Mouse (Mus musculus): Measurements from ENCODE around the gene Ywhaq.
A peak's percentile ranks its signal among the peaks of the same experiment; 100 is the strongest.

Ywhaq gene

GRCm38 (mm10) chr12:21417100-21418070 lies at the start of gene Ywhaq:
Ywhaq (minus strand) TSS chr12:21417637.
- peak; percentile 95 for DNase-seq (ENCODE audit: low read depth, low spot score)

DNA sequence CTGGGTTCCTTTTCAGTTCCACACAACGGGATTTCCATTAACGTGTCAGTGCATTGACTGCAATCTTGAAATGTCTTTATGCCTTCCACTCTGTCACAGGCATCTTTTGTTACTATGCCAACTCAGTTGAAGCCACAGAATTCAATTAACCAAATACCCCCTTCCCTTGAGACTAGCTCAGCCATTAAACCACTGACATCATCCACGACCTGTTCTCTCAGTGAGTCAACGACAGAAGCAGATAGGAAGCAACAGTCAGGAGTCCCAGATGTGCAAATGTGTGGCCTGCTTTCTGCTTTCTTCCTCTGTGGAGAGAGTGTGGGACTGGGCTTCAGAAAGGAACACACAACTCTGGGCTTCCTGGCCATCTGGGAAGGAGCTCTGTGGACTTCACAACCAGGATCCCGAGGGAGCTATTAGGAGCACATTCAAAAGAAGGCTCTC lies 46.0 kb upstream of the Ywhaq start:
- DNase-seq (ENCODE audit: low read depth, low spot score) = no peak

GRCm38 (mm10) chr12:21462658-21463057 lies 45.2 kb upstream of the Ywhaq start:
- peak; percentile 26 for DNase-seq (ENCODE audit: low read depth, low spot score)

- DNase-seq (ENCODE audit: low read depth, low spot score) = peak; percentile 25
These were observed 42.2 kb upstream of the Ywhaq start for GRCm38 (mm10) chr12:21459681-21460080.

DNA sequence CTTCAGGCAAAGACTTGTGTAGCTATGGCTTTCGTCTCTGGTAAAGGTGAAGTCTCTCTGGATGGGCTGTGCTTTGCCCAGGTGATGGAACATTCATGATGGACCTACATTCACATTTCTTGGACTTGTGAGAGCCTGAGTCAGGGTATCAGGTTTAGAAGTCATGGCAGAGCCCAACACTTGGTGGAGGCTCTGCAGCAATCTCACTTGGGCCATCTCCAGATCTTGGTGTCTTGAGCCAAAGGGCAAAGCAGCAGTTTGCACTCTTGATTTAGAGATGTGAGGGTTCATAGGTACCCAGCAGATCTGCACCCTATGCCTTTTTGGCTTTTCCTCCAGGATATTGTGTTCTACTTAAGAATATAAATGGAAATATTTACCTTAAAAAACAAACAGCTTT lies 38.6 kb upstream of the Ywhaq start:
- DNase-seq (ENCODE audit: low read depth, low spot score) = no peak

GRCm38 (mm10) chr12:21451752-21452151 lies 34.3 kb upstream of the Ywhaq start:
- peak; percentile 20 for DNase-seq (ENCODE audit: low read depth, low spot score)

DNA sequence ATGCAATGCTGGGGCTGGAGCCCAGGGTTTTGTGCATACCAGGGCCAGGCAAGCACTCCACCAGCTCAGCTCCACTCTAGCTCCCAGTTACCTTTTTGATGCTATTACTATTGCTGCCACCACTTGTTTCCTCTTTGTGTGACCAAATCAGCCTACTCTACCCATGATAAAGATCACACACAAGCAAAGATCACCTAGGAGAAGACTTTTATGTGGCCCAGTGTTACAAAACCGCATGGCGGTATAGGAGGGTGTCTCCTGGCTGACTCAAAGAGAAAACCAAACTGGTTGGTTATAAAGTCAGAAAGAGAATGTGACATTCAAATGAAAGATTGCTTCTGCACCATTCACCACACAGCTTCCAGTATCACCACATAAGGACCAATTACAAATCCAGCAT lies 33.9 kb upstream of the Ywhaq start:
- DNase-seq (ENCODE audit: low read depth, low spot score) = peak; percentile 75

GRCm38 (mm10) chr12:21443783-21444182 lies 26.3 kb upstream of the Ywhaq start:
- no peak for DNase-seq (ENCODE audit: low read depth, low spot score)

- DNase-seq (ENCODE audit: low read depth, low spot score) = peak; percentile 24
These were observed 24.4 kb upstream of the Ywhaq start for GRCm38 (mm10) chr12:21441870-21442269.

DNA sequence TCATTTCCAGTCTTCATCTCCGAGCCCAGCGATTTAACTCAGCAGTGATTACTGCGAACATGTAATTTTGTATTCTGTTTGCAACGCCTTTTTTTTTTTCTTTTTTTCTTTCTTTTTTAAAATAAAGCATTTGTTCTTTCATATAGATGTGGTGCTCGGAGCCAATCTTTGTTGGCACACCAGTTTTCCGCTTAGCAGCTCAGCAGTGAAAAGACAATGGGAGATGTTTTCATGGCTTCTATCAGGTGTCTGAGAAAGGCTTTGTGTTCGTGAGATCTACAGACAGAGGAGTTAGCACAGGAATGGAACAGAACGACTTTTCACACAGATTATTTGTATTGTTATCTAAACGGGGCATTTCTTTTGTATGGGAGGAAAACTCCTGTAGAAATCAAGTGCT lies 22.0 kb upstream of the Ywhaq start:
- no peak for DNase-seq (ENCODE audit: low read depth, low spot score)

DNA sequence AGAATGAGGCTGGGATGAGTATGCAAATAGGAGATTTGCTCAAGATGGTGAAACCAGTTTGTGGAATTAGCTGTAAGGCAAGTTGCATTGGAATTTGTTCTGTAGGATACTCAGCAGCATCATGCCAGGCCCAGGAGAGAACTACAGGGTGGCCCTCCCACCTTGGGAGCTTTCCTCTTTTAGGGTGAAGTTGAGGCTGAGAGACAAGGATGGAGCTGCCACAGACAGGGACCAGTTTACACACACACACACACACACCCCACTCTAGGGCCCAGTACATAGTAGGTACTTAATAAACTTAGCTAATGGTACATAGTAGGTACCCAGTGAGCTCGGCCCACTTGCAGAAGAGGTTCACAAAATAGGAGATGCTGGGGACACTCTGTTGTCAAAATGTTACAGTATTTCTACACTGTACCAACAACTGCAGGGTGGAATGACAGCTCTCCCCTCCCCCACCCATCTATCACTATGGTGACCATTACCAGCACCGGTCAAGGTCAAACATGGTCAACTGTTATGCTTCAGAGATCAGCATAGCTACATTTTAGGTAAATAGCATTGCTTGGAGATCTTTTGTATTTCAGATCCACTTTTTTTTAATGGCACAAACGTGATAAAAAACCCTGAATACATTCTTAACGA lies 21.4 kb upstream of the Ywhaq start:
- no peak for DNase-seq (ENCODE audit: low read depth, low spot score)

DNA sequence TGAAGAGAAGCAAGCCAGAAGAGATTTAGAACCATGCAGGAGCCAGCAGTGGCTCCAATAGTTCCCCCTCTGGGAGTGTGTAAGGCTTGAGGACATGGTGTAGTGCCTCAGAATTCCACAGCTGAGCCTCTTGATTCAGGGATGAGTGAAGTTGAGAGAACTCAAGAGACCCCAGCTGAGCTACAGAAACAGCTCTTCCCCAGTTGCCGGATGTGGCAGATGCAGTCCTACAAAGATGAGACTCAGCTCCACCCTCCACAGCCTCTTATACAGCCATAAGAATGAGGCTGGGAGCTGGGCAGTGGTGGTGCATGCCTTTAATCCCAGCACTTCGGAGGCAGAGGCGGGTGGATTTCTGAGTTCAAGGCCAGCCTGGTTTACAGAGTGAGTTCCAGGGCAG lies 20.9 kb upstream of the Ywhaq start:
- no peak for DNase-seq (ENCODE audit: low read depth, low spot score)

GRCm38 (mm10) chr12:21431950-21432349 lies 14.5 kb upstream of the Ywhaq start:
- DNase-seq (ENCODE audit: low read depth, low spot score) = no peak

GRCm38 (mm10) chr12:21431039-21431438 lies 13.6 kb upstream of the Ywhaq start:
- no peak for DNase-seq (ENCODE audit: low read depth, low spot score)

DNA sequence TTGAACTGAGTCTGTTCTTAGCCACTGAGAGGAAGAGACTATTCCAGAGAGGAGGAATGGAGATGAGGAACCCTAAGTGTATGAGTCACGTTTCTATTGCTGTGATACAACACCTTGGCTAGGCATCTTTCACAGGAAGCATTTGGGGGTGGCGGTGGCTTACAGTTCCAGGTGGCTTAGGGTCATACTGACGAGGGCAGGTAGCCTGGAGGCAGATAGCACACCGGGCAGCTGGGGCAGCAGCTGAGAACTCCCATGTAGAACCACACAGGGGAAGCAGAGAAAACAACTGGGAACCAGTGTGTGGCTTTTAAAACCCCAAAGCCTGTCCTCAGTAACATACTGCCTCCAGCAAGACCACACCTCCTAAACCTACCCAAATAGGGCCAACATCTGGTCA lies 12.7 kb upstream of the Ywhaq start:
- DNase-seq (ENCODE audit: low read depth, low spot score) = no peak

- DNase-seq (ENCODE audit: low read depth, low spot score) = no peak
These were observed 11.6 kb upstream of the Ywhaq start for GRCm38 (mm10) chr12:21429021-21429420.

DNA sequence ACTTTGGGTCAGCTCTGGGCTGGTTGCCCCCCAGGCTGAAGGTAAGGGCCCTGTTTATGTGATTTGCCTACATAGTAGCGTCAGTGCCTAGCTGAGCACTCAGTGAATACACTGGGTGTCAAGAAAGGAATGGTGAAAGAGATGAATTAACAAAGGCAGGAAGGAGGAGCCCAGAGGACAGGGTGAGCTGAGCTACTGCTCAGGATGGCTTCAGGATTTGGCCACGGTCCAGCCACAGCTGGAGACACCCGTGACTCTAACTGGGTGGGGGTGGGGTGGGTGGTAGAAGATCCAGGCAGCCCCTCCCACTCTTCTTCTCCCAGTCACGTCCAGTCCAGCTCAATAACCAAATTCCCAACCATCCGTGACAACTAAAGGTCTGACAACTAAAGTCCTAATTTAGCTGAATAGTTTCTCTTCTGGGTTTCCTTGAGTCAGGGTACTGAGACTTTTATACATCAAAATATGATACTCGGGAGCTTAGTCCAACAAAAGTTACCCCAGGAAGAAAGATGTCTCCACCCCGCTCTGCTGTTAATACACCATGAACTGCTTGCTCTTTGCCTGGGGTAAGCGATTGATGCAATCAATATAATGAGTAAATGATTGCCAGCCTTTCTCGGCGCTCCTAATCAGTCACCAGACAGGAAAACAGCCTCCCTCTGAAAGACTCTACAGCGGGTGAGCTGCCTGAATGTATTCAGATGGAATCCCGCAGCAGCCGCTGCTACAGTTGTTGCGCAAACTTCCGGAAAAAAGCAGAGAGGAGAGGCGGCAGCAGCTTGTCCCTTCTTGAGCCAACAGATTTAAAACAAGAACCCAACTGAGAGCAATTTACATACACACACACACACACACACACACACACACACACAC lies 8.9 kb upstream of the Ywhaq start:
- peak; percentile 29 for DNase-seq (ENCODE audit: low read depth, low spot score)

DNA sequence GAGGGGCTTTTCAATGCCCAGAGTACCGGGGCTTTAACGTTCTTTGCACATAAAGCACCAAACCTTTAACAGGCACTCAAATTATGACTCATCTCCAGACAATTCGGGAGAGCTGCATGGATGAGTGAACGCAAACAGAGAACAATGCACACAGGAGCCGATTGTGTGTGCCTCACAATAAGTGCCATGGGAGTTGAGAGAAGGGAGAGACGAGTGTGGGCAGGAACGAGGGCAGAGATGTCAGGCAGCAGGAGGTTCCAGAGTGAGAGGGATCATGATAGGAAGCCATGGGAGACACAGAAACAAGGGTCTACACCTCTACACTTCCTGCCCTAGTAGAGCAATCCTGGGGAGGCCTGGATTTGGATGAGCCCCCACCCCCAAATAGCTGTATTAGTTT lies 7.2 kb upstream of the Ywhaq start:
- DNase-seq (ENCODE audit: low read depth, low spot score) = no peak

DNA sequence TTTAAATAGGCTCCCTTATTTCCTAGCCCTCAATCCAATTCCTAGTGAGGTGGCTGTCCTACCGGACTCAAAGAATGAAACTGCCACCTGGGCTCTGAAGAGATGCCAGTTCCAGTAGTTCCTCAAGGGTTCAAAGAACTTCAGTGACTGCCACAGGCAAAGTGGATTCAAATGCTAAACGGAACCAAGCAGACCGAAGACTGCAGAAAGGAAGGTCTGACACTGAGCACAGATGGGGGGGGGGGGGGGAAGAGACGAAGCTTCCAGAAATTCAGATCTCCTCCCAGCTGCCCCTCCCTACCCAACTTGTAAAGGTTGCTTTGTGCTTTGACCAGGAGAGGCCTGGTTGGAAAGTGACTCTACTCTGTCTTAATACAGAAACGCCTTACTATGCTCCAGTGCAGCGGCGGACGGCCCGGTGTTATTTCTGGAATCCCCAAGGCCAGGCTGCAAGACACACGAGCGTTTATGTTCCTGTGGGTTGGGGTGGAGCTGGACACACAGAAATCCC lies 1.2 kb upstream of the Ywhaq start:
- DNase-seq (ENCODE audit: low read depth, low spot score) = peak; percentile 13

- peak; percentile 26 for DNase-seq (ENCODE audit: low read depth, low spot score)
These were observed 646 bp upstream of the Ywhaq start for GRCm38 (mm10) chr12:21418083-21418482.

DNA sequence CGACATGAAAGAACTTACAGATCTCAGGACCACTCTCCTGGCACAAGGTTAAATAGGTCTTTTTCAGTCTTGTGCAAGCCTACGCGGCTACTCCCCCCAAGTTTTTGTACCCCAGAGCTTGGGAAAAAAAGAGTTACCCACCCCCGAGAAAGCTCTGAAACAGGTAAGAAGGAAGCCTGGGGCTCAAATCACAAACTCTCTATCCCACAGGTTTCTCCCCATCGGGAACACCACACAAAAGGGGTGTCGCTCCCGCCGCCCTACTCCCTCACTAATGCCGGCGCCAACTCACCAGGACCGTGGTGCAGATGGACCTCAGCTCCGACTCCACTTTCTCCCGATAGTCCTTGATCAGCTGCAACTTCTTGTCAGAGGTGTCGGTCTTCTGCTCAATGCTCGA lies 931 bp downstream of the Ywhaq start:
- peak; percentile 16 for DNase-seq (ENCODE audit: low read depth, low spot score)

- no peak for DNase-seq (ENCODE audit: low read depth, low spot score)
These were observed 6.8 kb downstream of the Ywhaq start for GRCm38 (mm10) chr12:21410620-21411019.

Data from CD4-positive, CD25-positive, alpha-beta regulatory T cell, adult 2 months (primary cell).